Mouse (Mus musculus): Measurements from ENCODE around the gene Whamm.

DNA sequence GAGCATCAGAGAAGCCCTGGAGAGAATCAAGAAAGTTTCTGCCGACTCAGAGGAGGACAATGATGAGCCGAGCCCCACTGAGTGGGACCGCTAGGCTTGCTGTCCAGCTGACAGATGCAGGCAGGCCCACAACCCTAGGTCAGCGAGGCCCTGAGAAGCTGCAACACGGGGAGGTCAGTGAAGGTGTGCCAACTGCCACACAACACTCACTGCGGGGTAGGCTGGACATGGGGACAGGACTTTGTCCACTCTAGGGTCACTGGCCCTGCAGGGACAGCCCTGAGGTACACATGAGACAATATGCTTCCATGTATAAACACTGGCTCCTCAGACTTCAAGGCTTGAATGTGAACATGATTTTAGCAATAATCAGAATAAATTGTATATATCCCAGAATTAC is 25.0 kb downstream of the Whamm start:
- TF ChIP-seq CTCF (IDR thresholded peaks at IDR 0.05; ENCODE audit: control insufficient read depth, insufficient read depth, low read length), result no peak
- no peak for TF ChIP-seq POLR2A (IDR thresholded peaks at IDR 0.05; ENCODE audit: borderline replicate concordance, control insufficient read depth, low read depth, low read length)
